Mouse (Mus musculus) forebrain, embryonic 13.5 days (tissue): ENCODE measurements around the gene Large1. TPM values are rescaled to one million over a fixed set of nuclear protein-coding genes. Genes with fewer than 3 reads are reported as not detected.
"Not testable (repeated sequence)": the region's sequence is repeated elsewhere in the genome, so short reads cannot be mapped to it uniquely, and the experiment has no call there.

Experiments
- ATAC-seq: fragments of 200-750 bp; cut with Nextera tagmentation; 2 replicates; pipeline ENCODE4 v1.8.0; 2017
- H3K27ac ChIP-seq: fragments of 300-500 bp; sonication (generic); 2 replicates; pipeline ENCODE4 v1.5.1; 2015; ENCODE audit warnings: inconsistent platforms, mild to moderate bottlenecking, moderate library complexity
- H3K27me3 ChIP-seq: fragments of 300-500 bp; sonication (generic); 2 replicates; pipeline ENCODE4 v1.6.1; 2015; ENCODE audit warnings: mild to moderate bottlenecking, inconsistent platforms
- H3K36me3 ChIP-seq: fragments of 300-500 bp; sonication (generic); 2 replicates; pipeline ENCODE4 v1.6.1; 2015; ENCODE audit warnings: mild to moderate bottlenecking, inconsistent platforms; ENCODE audit not compliant: poor library complexity, severe bottlenecking
- H3K4me1 ChIP-seq: fragments of 300-500 bp; sonication (generic); 2 replicates; pipeline ENCODE4 v1.6.1; 2015; ENCODE audit warnings: inconsistent platforms
- H3K4me2 ChIP-seq: fragments of 300-500 bp; sonication (generic); 2 replicates; pipeline ENCODE4 v1.6.1; 2015; ENCODE audit warnings: inconsistent platforms, mild to moderate bottlenecking, moderate library complexity
- H3K4me3 ChIP-seq: fragments of 300-500 bp; sonication (generic); 2 replicates; pipeline ENCODE4 v1.5.1; 2015; ENCODE audit warnings: mild to moderate bottlenecking, inconsistent platforms
- H3K9ac ChIP-seq: fragments of 300-500 bp; sonication (generic); 2 replicates; pipeline ENCODE4 v1.6.1; 2015; ENCODE audit warnings: mild to moderate bottlenecking, inconsistent platforms
- H3K9me3 ChIP-seq: fragments of 300-500 bp; sonication (generic); replicated peaks from 2 replicates; pipeline ENCODE4 v1.6.1; 2016; ENCODE audit warnings: inconsistent platforms
- whole genome bisulfite sequencing: fragments of 180-500 bp; shearing (Covaris S2); methylation state at CpG from one replicate; pipeline ENCODE4 v1.1.7; 2015; 5-methylcytosine and 5-hydroxymethylcytosine counted together
- polyA plus RNA-seq: library from polyadenylated mRNA; unstranded; fragments of >200 nt; fragmentation: Nextera tagmentation; extraction: Ambion mirVana; gene quantifications from 2 replicates; pipeline ENCODE4 v1.2.1, GENCODE M21; 2015

Gene Large1
- polyA plus RNA-seq, 1 experiment from 2014 or later: 10.5 TPM

- H3K27me3 ChIP-seq: no peaks in the 10 kb centered on the region
- no peaks in the 10 kb centered on the region for H3K9me3 ChIP-seq
- no peak overlapping the region for H3K4me2 ChIP-seq
- no peak overlapping the region for H3K27ac ChIP-seq
- no peak for ATAC-seq
- no peak overlapping the region for H3K9ac ChIP-seq
- H3K4me3 ChIP-seq: no peak overlapping the region
- H3K36me3 ChIP-seq: peaks cover 5% of the 10 kb centered on the region
- 60% methylated on average over 3 of the region's 3 CpGs for WGBS
- H3K4me1 ChIP-seq: peaks cover 12% of the 10 kb centered on the region; the same call in 1 of the 2 replicates
Observed at GRCm38 (mm10) chr8:73328056-73328455, 25.3 kb downstream of the Large1 start.

GRCm38 (mm10) chr8:73324667-73325066, 28.7 kb downstream of the Large1 start:
- Histone ChIP-seq H3K4me2 (no peak overlapping the region), H3K27me3 (no peaks in the 10 kb centered on the region), H3K9me3 (no peaks in the 10 kb centered on the region), H3K4me3 (no peak overlapping the region), H3K4me1 (peaks cover 12% of the 10 kb centered on the region; the same call in 1 of the 2 replicates), H3K27ac (no peak overlapping the region), H3K36me3 (no peaks in the 10 kb centered on the region), H3K9ac (no peak overlapping the region)
- 64% methylated on average over 4 of the region's 4 CpGs for WGBS
- no peak for ATAC-seq

GRCm38 (mm10) chr8:73323591-73323990, 29.7 kb downstream of the Large1 start:
- WGBS: 89% methylated on average over 1 of the region's 1 CpGs
- peaks cover 12% of the 10 kb centered on the region; the same call in 1 of the 2 replicates for H3K4me1 ChIP-seq
- no peak for ATAC-seq
- H3K9ac ChIP-seq: no peak overlapping the region
- H3K27ac ChIP-seq: no peak overlapping the region
- H3K4me3 ChIP-seq: no peak overlapping the region
- no peak overlapping the region for H3K4me2 ChIP-seq
- H3K27me3 ChIP-seq: no peaks in the 10 kb centered on the region
- H3K9me3 ChIP-seq: no peaks in the 10 kb centered on the region
- H3K36me3 ChIP-seq: no peaks in the 10 kb centered on the region

- not testable (repeated sequence) for H3K27ac ChIP-seq, H3K4me1 ChIP-seq, H3K27me3 ChIP-seq, H3K9me3 ChIP-seq, H3K36me3 ChIP-seq, H3K4me2 ChIP-seq, H3K9ac ChIP-seq, H3K4me3 ChIP-seq
- ATAC-seq: peak; percentile 75
- WGBS: 100% methylated on average over 1 of the region's 3 CpGs
Observed at GRCm38 (mm10) chr8:73319500-73319899, 33.8 kb downstream of the Large1 start.

- Histone ChIP-seq H3K4me1 (no peaks in the 10 kb centered on the region), H3K4me3 (no peak overlapping the region), H3K27me3 (no peaks in the 10 kb centered on the region), H3K9ac (no peak overlapping the region), H3K36me3 (no peaks in the 10 kb centered on the region), H3K27ac (no peak overlapping the region), H3K4me2 (no peak overlapping the region), H3K9me3 (no peaks in the 10 kb centered on the region)
- no peak for ATAC-seq
- WGBS: 97% methylated on average over 2 of the region's 2 CpGs
Observed at GRCm38 (mm10) chr8:73313911-73314310, 39.4 kb downstream of the Large1 start.

- ATAC-seq: no peak
- Histone ChIP-seq H3K36me3 (no peaks in the 10 kb centered on the region), H3K4me1 (no peaks in the 10 kb centered on the region), H3K9ac (no peak overlapping the region), H3K27me3 (no peaks in the 10 kb centered on the region), H3K4me3 (no peak overlapping the region), H3K27ac (no peak overlapping the region), H3K4me2 (no peak overlapping the region), H3K9me3 (no peaks in the 10 kb centered on the region)
- WGBS: 84% methylated on average over 8 of the region's 8 CpGs
Observed at GRCm38 (mm10) chr8:73312714-73313607, 40.4 kb downstream of the Large1 start.

- Histone ChIP-seq H3K36me3 (no peaks in the 10 kb centered on the region), H3K4me1 (no peaks in the 10 kb centered on the region), H3K4me2 (no peak overlapping the region), H3K4me3 (no peak overlapping the region), H3K27ac (no peak overlapping the region), H3K9me3 (no peaks in the 10 kb centered on the region), H3K27me3 (no peaks in the 10 kb centered on the region), H3K9ac (no peak overlapping the region)
- ATAC-seq: no peak
- 85% methylated on average over 1 of the region's 1 CpGs for WGBS
Observed at GRCm38 (mm10) chr8:73310471-73310870, 42.9 kb downstream of the Large1 start.

GRCm38 (mm10) chr8:73310036-73310435, 43.3 kb downstream of the Large1 start:
- no peak overlapping the region for H3K27ac ChIP-seq
- no peaks in the 10 kb centered on the region for H3K36me3 ChIP-seq
- no peaks in the 10 kb centered on the region for H3K4me1 ChIP-seq
- H3K4me2 ChIP-seq: no peak overlapping the region
- no peaks in the 10 kb centered on the region for H3K27me3 ChIP-seq
- H3K9me3 ChIP-seq: no peaks in the 10 kb centered on the region
- no peak overlapping the region for H3K9ac ChIP-seq
- no peak for ATAC-seq
- no peak overlapping the region for H3K4me3 ChIP-seq

- H3K4me3 ChIP-seq: no peak overlapping the region
- ATAC-seq: no peak
- H3K4me1 ChIP-seq: no peaks in the 10 kb centered on the region
- H3K4me2 ChIP-seq: no peak overlapping the region
- no peak overlapping the region for H3K27ac ChIP-seq
- H3K27me3 ChIP-seq: no peaks in the 10 kb centered on the region
- H3K36me3 ChIP-seq: no peaks in the 10 kb centered on the region
- H3K9me3 ChIP-seq: no peaks in the 10 kb centered on the region
- 75% methylated on average over 4 of the region's 4 CpGs for WGBS
- no peak overlapping the region for H3K9ac ChIP-seq
Observed at GRCm38 (mm10) chr8:73303907-73304306, 49.4 kb downstream of the Large1 start.

GRCm38 (mm10) chr8:73302947-73303346, 50.4 kb downstream of the Large1 start:
- Histone ChIP-seq H3K4me1 (no peaks in the 10 kb centered on the region), H3K36me3 (no peaks in the 10 kb centered on the region), H3K9ac (no peak overlapping the region), H3K27ac (no peak overlapping the region), H3K4me2 (no peak overlapping the region), H3K9me3 (no peaks in the 10 kb centered on the region), H3K27me3 (no peaks in the 10 kb centered on the region), H3K4me3 (no peak overlapping the region)
- ATAC-seq: no peak
- WGBS: 98% methylated on average over 3 of the region's 3 CpGs

- H3K4me1 ChIP-seq: no peaks in the 10 kb centered on the region
- H3K27ac ChIP-seq: no peak overlapping the region
- no peaks in the 10 kb centered on the region for H3K27me3 ChIP-seq
- H3K36me3 ChIP-seq: no peaks in the 10 kb centered on the region
- H3K4me2 ChIP-seq: no peak overlapping the region
- H3K9ac ChIP-seq: no peak overlapping the region
- H3K9me3 ChIP-seq: no peaks in the 10 kb centered on the region
- ATAC-seq: no peak
- H3K4me3 ChIP-seq: no peak overlapping the region
Observed at GRCm38 (mm10) chr8:73295531-73295930, 57.8 kb downstream of the Large1 start.

- Histone ChIP-seq H3K4me3 (no peak overlapping the region), H3K4me1 (no peaks in the 10 kb centered on the region), H3K9me3 (no peaks in the 10 kb centered on the region), H3K27ac (no peak overlapping the region), H3K4me2 (no peak overlapping the region), H3K36me3 (no peaks in the 10 kb centered on the region), H3K9ac (no peak overlapping the region), H3K27me3 (no peaks in the 10 kb centered on the region)
- no peak for ATAC-seq
- WGBS: 90% methylated on average over 2 of the region's 2 CpGs
Observed at GRCm38 (mm10) chr8:73293655-73294054, 59.7 kb downstream of the Large1 start.

GRCm38 (mm10) chr8:73291630-73292029, 61.7 kb downstream of the Large1 start:
- H3K9ac ChIP-seq: no peak overlapping the region
- no peaks in the 10 kb centered on the region for H3K27me3 ChIP-seq
- 72% methylated on average over 2 of the region's 2 CpGs for WGBS
- H3K4me3 ChIP-seq: no peak overlapping the region
- H3K4me1 ChIP-seq: no peaks in the 10 kb centered on the region
- no peak overlapping the region for H3K4me2 ChIP-seq
- no peaks in the 10 kb centered on the region for H3K36me3 ChIP-seq
- ATAC-seq: no peak
- H3K27ac ChIP-seq: no peak overlapping the region
- H3K9me3 ChIP-seq: no peaks in the 10 kb centered on the region
